Mouse (Mus musculus): ENCODE measurements around the gene Abce1.
"Not testable (repeated sequence)": the region's sequence is repeated elsewhere in the genome, so short reads cannot be mapped to it uniquely, and the experiment has no call there.

Gene Abce1

DNA sequence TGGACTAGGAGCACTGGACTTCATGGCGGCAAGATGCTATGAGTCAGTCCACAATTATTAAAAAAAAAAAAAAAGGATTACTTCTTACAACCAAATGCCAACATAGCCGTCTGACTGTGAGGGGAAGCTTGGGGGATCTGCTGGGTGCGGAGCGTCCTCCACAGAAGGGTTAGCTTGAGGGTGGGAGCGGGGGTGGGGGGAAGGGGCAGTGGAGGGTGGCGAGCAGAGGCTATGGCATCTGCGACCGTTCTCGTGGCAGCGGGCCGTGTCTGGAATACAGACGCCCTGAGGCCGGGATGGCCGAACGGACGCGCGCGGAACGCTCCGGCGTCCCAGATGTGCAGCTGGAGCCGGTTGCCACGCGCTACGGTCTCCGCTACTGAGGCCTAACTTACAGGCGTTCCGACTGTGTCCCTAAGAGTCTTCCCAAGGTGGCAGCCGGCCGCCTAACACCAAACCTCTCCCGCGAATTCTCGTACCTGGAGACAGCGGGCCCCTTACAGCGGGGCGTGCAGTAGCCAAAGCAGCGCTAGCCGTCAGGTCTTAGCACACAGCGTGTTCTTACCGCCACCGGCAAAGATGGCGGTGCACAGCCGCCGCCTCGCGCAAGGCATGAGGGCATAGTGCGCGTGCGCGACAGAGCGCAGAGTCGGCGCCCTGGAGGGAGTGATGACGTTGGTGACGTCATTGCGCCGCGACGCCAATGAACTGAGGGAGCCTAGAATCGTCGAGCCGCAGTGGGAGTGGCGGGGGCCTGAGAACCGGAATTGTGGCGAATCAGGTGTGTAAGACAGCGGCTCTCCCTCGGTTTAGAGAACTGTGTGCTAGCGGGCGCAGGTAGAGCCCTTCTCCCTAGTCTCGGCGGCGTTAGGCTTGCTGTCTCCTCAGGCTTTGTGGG lies at the start of gene Abce1, which contains the start of gene Anapc10:
Abce1 (minus strand) TSS at position 677 of the 898 bp plus-strand sequence.
Anapc10 (plus strand) TSS at position 757 of the 898 bp plus-strand sequence.
- in situ Hi-C loops (cut with MboI, MseI): no loop called here

DNA sequence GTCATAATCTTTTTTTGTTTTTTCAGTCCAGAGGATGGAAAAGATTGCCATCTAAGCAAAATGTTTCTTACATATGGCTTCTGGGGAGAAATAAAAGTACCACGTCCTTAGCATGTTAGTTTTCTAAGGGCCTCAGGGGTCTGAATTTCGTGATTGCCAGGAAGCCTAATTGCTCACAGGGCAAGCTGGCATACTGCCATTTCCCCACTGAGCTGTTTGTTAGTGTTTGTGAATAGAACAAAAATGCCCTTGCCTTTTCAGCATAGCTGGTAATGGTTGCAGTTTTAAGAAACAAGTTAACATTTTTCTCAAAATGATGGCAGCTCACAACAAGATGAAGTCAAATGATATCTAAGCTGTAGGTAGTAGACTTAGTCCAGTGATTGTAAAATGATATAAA lies 38.8 kb upstream of the Abce1 start:
- in situ Hi-C loops (cut with MboI, MseI): no loop called here

DNA sequence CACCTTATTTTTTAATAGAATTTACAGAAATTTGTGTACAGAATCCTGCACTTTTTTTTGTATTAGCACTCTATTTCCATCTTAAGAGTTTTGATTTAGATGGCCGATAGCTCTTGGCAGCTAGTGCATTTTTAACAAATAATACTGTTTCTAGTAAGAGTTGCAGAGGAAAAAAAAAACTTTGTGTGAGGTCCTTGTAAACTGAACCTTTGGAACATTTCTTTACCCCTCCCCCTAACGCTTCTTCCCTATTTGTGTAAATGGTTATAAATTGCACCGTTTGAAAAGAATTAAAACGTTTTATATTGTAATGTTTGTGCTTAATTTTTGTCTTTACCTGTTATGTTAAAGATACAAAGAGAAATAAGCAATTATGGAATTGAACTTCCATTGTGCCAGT lies 37.1 kb upstream of the Abce1 start:
- in situ Hi-C loops (cut with MboI, MseI): no loop called here

DNA sequence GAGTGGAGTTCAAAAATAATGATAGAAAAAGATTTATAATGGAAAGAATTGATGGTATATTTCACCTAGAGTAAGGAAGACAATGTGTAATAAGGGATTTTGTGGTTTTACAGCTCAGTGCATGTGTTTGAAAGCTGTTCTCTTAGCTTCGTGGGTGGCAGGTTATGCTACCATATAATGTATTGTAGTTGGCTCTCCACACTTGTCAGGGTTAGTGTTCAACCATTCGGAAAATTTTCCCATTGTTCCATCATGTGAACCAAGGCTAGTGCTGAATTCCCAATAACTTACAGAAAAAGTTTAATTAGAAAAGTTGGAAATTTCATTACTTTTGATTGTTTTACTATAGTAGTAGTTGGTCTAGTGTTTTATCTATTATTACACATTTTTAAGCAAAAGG lies 36.6 kb upstream of the Abce1 start:
- in situ Hi-C loops (cut with MboI, MseI): no loop called here

DNA sequence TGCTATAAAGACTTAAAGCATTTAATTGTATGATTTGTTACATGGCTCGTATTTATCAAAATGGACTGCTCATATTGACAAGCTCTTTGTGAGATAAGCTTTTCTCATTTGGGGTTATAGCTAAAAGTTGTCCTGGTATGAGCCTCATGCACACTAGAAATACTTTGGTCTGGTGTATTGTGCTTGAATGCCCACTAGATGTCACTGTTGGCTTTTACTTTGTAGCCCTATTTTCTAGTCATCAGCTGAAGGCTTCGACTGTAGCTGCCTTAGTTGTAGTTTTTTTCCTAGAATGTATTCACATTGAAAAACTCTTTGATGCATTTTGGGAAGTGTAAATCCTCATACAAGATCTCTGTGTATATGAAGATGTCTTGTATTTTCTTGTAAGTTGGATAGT lies 22.8 kb upstream of the Abce1 start:
- in situ Hi-C loops (cut with MboI, MseI): loop anchor here (5.0 kb wide), 1 partner anchor 333 kb away; no protein-coding TSS in a partner anchor

DNA sequence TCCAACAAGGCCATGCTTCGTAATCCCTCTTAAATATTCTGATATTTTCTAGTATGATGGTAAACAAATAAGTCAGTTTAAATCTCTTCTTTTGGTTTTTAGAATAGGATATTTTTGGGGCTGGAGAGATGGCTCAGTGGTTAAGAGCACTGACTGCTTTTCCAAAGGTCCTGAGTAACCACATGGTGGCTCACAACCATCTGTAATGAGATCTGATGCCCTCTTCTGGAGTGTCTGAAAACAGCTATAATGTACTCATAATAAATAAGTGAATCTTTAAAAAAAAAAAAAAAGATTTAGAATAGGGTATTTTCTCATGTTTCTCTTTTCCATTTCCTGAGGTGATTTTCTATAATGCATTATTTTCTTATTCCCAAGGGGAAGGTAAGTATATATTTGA lies 16.4 kb upstream of the Abce1 start:
- in situ Hi-C loops (cut with MboI, MseI): no loop called here

DNA sequence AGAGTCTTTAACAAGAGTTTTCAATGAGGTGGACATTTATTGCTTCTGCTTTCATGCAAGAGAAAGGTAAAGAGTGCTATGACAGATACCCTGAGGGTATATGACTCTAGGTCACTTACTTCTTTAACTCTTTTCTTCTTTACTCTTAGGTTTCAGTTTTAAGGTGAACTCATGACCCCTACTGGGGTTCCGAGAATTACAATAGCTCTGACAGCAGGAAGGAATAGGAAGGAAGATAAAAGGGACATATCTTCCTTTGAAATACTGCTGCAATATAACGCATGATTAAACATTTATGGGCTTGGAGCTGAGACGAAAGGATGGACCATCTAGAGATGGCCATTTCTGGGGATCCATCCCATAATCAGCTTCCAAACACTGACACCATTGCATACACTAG lies 13.0 kb upstream of the Abce1 start:
- in situ Hi-C loops (cut with MboI, MseI): no loop called here

DNA sequence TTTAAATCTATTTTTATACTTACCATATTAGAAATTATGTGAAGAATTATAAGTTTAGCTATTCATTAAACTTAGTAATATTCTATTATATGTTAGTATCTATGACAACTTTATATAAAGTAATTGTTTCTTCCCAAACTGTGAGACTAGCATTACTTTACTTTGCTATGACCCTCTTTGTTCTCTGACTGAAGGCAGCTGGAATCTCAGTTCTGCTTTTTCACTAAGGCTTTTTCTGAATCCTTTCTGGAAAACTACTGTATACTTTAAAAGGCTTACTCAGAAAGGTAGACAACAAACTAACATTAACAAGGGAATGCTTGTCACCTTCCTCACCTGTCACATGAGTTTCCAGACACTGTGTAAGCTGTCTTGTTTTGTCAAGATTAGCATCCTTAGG lies 11.8 kb upstream of the Abce1 start:
- in situ Hi-C loops (cut with MboI, MseI): no loop called here

DNA sequence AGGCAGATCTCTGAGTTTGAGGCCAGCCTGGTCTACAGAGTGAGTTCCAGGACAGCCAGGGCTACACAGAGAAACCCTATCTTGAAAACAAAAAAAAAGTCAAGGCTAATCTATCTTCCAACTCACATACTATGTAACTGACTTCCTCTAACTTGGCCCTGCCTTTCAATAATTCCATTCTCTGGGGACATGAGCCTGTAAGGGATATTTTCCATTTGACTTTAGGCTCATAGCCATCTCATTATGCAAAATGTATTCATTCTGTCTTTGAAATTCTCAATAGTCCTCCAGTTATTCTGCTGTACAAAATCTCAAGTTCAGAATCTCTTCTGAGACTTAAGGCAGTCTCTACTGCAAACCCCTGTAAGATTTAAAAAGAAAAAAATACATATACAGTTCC lies 10.0 kb upstream of the Abce1 start:
- in situ Hi-C loops (cut with MboI, MseI): no loop called here

DNA sequence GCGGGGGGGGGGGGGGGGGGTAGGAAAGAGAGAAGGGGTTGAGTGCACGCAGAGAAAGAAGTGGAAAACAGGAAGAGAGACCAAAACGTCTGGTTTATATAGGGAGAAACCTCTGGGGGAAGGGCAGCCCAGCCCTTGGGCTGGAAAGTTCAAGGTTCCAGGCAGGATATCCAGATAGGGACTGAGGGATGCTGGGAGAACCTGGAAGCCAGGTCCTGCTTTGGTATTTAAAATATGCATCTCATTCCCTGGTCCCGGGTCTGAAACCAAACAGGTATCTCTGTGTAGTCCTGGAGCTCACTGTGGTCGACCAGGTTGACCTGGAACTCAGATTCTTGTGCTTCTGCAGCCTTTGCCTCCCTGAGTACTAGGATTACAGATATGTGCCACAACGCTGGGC lies 1.1 kb upstream of the Abce1 start:
- in situ Hi-C loops (cut with MboI, MseI): no loop called here

DNA sequence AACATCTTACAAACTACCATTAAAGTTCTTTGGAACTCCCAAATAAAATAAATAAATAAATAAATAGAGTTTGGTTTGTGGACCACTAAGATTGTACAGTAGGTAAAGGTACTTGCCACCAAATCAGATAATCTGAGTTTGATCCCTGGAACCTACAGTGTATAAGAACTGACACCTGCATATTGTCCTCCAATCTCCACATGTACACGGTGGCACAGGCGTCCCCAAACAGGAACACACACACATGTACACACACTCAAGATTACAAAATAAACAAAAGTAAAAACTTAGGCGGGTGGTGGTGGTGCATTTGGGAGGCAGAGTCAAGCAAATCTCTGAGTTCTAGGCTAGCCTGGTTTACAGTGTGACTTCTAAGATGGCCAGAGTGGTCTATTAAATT lies 4.9 kb downstream of the Abce1 start:
- in situ Hi-C loops (cut with MboI, MseI): loop anchor here (5.0 kb wide), 1 partner anchor 44 kb away; no protein-coding TSS in a partner anchor

DNA sequence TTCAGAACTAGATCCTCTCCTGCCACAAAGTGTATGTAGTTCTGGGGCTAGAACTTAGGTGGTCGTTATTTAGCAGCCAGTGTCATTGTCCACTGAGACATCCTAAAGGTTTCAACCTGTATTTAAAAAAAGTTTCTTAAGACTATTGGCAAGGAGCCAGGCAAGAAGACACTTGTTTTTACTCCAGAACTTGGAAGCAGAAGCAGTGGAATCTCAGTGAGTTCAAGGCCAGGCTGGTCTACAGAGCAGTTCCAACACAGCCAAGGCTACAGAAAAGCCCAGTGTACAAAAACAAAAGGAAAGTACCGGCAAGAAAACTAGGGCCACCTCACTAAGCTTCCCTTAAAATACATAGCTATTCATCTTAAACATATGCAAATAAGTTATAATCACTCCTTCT lies 19.0 kb downstream of the Abce1 start:
- in situ Hi-C loops (cut with MboI, MseI): loop anchor here (10.0 to 25.0 kb wide), 2 partner anchors 48 to 1295 kb away; no protein-coding TSS in a partner anchor

DNA sequence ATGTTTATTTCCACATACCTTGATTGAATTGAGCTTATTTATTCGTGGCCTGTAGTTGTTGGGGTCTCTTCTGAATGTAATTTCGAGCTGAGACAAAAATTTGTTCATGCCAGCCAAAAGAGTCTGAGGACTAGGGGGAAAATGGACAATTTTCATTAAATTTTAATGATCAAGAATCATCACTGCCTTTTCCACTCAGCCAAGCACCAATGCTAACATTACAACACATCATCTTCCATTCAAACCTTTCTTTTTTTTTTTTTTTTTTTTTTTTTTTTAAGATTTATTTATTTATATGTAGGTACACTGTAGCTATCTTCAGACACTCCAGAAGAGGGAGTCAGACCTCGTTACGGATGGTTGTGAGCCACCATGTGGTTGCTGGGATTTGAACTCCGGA lies 25.6 kb downstream of the Abce1 start:
- in situ Hi-C loops (cut with MboI, MseI): loop anchor here (5.0 to 25.0 kb wide), 2 partner anchors 1031 to 1301 kb away; no protein-coding TSS in a partner anchor

DNA sequence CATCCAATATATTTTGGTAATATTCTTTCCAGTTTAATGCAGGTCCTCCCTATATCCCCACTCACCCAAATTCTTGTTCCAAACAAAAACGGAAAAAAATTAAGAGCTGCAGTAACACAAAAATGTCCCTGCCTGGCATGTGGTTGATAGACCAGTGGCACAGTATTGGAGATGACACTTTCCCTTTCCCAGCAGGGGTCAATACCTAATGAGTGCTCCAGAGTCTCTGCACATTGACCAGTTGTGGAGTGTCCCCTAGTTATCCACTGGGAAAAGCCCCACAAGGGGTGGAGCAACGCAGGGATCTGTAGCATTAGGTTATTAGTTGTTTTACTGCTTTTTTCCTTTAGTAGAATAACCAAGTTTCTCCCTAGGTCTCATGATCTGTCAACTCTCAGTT lies 30.6 kb downstream of the Abce1 start:
- in situ Hi-C loops (cut with MboI, MseI): loop anchor here (25.0 kb wide), 1 partner anchor 1306 kb away; no protein-coding TSS in a partner anchor

DNA sequence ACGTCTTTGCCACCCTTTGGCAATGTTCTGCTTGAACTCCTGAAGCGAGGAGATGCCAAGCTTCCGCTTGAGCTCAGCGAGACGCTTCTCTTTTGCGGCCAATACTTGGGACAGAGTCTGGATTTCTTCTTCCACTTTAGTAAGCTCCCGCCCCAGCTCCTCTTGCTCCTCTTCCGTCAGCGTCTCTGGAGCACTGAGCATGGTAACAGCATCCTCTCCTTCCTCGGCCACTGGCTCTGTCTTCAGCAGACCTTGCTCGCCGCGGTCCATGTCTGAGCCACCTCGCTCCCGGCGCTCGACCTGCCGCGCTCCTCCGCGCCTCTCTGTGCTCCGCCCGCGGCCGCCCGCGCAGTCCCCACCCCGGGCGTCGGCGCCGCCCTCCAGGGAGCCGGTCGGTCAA lies 31.0 kb downstream of the Abce1 start:
- in situ Hi-C loops (cut with MboI, MseI): loop anchor here (25.0 kb wide), 1 partner anchor 1307 kb away; no protein-coding TSS in a partner anchor

DNA sequence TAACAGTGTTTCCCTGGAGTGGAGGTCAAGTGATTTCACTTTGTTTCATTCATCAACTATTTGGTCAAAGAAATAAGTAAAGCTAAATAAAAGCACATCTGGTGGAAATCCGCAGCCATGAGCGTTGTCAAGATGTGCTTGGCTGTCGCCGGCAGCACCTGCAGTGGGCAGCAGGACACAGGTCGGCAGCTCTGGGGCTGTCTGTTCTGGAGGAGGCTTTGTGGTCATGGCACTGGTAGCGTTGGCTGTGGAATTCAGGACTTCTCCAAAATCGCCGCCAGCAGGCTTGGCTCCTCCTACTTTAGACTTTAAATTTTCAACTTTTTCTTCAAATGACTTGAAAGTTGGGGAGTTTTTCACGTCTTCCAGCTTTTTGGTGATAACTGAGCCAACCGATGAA lies 31.5 kb downstream of the Abce1 start:
- in situ Hi-C loops (cut with MboI, MseI): loop anchor here (25.0 kb wide), 1 partner anchor 1307 kb away; no protein-coding TSS in a partner anchor

DNA sequence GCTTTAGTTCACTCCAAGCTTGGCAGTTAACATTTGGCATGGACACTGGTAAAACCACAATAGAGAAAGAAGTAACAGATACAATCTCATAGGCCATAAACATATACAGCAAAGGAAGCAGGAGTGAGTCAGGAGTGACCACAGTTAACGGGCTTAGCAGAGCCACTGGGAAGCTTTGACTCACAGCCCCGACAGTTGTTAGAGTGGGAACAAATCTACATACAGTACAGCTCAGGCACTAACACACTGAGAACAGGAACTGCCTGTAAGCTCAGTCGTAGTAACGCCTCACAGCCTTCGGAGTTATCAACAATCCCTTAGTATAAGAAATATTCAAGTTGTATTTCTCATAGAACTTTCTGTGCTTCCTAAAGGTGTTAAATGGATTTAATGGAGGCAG lies 32.5 kb downstream of the Abce1 start:
- in situ Hi-C loops (cut with MboI, MseI): loop anchor here (25.0 kb wide), 1 partner anchor 1308 kb away; no protein-coding TSS in a partner anchor

DNA sequence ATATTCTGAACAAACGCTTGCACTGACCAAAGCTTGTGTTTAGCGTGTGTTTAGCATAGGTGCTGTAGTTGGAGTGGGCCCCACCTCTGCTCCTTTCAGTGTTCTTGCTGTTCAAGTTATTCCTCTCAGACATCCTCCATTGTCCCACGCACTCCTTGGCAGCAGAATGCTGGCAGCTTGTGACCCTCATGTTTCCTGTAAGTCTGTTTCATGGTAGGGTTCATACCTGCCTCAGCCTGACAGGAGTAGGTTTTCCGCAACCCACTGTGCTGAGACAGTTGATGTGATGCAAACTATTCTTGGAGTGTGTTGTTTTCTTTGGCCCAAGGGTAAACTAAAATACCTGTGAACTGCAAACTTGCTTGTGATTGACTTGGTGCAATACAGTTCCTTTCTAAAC lies 35.1 kb downstream of the Abce1 start:
- in situ Hi-C loops (cut with MboI, MseI): loop anchor here (25.0 kb wide), 1 partner anchor 1311 kb away; no protein-coding TSS in a partner anchor

DNA sequence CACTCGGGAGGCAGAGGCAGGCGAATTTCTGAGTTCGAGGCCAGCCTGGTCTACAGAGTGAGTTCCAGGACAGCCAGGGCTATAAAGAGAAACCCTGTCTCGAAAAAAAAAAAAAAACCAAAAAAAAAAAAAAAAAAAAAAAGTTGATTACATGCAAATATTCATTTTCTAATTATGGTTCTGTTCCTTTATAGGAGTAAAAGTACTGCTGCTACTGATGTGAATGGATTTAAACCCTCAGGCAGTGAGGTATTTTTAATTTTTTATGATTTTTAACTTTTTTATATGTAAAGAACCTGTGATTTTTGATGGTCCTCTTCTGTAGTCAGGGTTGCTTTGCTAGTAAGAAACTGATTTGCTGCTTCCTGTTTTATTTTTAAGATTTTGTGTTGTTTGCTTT lies 52.8 kb downstream of the Abce1 start:
- in situ Hi-C loops (cut with MboI, MseI): not testable (repeated sequence)

DNA sequence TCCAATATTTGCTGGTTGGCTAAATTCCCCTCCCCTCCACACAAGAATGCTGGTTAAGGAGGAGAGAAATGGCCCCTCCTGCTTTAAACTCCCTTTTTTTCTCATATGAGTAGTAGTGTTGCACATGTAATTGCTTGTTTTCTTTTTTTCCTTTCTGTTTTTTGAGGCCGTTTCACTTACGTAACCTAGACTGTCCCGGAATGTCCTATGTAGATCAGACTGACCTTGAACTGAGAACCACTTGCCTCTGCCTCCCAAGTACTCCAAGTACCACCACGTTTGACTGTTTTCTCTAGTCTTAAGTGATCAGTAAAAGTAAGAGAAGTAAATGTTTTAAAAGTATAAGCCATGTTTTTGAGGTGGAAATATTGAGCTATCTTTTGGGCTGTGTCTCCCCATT lies 57.8 kb downstream of the Abce1 start:
- in situ Hi-C loops (cut with MboI, MseI): no loop called here

DNA sequence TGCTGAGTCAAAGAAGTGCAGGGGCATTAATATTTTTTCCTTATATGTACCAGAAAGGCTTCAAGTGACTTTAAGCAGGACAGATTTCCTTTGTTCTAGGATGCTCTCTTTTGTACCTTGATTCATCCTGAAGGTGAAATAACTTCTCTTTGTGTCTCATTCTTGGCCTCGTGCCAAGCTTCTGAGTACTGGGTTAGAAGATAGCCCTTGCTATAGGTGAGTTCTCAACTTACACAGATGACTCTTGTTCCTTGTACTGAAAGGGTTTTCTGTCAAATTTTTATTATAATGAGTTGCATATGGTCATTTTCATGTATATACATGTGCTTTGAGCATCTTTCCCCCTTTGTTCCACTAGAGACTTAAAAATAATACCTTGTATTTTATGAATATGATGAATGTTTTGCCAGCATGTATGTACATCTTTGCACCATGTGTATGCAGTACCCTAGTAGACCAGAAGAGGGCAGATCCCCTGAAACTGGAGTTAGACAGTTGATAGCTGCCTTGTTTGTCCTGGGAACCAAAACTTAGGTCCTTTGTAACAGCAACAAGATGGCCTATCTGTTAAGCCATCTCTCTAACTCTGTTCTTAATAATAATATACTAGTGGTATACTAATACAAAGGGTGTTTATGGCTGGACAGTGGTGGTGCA lies 61.3 kb downstream of the Abce1 start:
- in situ Hi-C loops (cut with MboI, MseI): no loop called here

DNA sequence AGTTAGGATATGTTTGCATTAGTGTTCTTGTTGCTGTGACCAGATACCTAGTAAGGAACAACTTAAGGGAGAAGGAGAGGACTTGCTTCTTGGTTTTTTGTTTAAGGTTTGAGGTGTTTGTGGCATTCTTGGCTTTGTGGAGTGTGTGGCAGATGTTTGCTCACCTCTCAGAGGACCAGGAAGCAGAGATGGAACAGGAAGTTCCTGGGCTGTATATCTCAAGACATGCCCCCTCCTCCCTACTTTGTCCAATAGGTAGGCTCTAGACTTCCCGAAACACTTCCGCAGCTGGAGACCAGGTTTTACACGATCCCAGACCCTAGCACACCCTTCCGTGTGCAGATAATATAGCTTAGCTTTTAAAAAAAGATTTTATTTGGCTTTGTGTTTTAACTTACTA lies 62.0 kb downstream of the Abce1 start:
- in situ Hi-C loops (cut with MboI, MseI): loop anchor here (10.0 kb wide), 1 partner anchor 45 kb away; no protein-coding TSS in a partner anchor

Data from T-helper 1 cell (primary cell).